Mouse (Mus musculus) erythroid progenitor cell, adult 5-6 weeks (primary cell): ENCODE results near the gene Cish. TPM values are rescaled to one million over a fixed set of nuclear protein-coding genes. Genes with fewer than 3 reads are reported as not detected.

Experiments
- ATAC-seq: replicated peaks from 2 replicates; pipeline ENCODE4 v1.8.0; 2016; ENCODE audit warnings: moderate number of reproducible peaks, mild to moderate bottlenecking, moderate TSS enrichment, inconsistent platforms; ENCODE audit not compliant: poor library complexity, low FRiP score, severe bottlenecking
- total RNA-seq, 2 experiments: library from RNA; stranded (forward) in 1 of 2; stranded (reverse) in 1 of 2; fragments of 150-400 nt in 1 of 2; fragments of 186-747, 209-891 nt in 1 of 2; gene quantifications; 2 replicates each; pipeline versions ENCODE4 v1.2.3 to v1.2.4; 2015 to 2017; ENCODE audit warnings: low replicate concordance in 2 of 2

Gene Cish
- total RNA-seq (2015; ENCODE audit: low replicate concordance) (5.9 and 23.4 TPM in 2 replicates), total RNA-seq (2017; ENCODE audit: low replicate concordance) (3.6 and 5.1 TPM in 2 replicates)

- ATAC-seq: no peak
These were observed at the start of gene Cish for GRCm38 (mm10) chr9:107296016-107296040. TSS of gene Cish (plus strand) at chr9:107296026.

GRCm38 (mm10) chr9:107246170-107246569 lies 49.7 kb upstream of the Cish start:
- no peak for ATAC-seq

DNA sequence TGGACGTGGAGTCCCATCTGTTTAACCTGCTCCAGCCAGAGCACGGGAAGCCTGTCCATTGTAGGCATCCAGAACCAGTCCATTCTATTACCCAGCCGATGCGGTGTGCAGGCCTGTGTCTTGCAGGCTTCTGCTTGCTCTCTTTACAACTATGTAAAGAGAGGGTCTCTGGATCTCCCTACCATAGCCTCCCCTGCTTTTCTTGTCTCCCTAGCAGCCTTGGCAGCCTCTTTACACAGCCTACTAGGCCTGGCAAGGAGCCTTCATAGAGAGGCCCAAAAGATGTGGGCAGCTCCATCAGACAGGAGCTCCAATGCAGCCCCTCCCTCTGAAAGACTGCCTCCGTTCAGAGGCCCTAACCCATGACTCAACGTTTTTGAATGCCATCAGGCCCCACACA lies 46.7 kb upstream of the Cish start:
- no peak for ATAC-seq

GRCm38 (mm10) chr9:107250416-107251337 lies 45.1 kb upstream of the Cish start:
- ATAC-seq: no peak

GRCm38 (mm10) chr9:107252164-107252563 lies 43.7 kb upstream of the Cish start:
- no peak for ATAC-seq

DNA sequence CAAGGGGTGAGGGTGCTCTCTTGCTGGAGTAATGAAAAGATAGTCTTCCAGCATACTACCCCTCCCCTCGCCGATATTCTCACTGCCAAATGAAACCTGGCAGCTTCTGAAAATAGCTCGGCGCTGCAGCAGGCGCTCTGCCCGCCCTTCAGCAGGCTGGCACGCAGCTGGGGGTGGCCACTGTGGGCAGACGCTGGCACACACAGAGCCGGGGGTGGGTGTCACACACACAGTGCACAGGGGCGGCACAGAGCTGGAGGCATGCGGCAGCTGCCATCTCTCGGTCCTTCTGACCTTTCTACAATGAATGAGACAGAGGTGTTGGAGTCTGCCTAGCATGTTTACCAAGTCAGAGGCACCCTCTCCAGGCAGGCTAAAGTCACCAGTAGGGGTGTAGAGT lies 41.4 kb upstream of the Cish start:
- ATAC-seq: no peak

DNA sequence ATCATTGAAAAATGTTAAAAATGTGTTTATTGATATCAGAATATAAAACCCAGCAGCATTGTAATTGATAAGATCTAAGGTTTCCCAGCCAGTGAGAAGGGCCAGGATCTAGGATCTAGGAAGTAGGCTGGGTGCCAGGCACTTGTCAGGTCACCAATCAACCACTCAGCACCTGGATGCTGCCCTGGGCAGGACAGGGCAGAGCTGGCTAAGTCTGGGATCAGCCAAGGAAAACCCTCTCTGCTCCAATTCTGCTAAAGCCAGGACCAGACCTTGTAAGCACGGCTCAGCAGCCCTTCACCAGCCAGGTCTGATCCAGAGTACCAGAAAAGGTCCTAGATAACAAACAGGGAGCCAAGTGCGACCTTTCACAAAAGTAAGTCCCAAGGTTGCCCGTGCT lies 40.9 kb upstream of the Cish start:
- no peak for ATAC-seq

DNA sequence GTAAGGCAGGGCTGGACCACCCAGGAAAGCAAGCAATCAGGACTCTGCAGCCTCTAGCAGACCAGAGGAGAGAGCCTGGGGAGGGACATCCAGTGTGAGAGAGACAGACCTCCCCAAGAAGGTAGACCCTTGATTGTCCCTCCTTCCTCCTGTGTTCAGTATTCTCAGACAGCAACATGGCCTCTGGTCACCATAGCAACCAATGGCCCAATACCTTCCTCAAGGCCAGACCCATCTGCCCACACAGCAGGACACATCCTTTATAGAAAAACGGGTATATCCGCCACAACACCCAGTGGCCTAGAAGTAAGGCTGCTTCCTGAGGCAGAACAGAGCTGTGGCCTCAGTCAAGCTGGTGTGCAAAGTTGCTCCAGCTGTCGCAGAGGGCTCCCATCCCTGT lies 40.2 kb upstream of the Cish start:
- no peak for ATAC-seq

- no peak for ATAC-seq
These were observed 36.3 kb upstream of the Cish start for GRCm38 (mm10) chr9:107259571-107259970.

DNA sequence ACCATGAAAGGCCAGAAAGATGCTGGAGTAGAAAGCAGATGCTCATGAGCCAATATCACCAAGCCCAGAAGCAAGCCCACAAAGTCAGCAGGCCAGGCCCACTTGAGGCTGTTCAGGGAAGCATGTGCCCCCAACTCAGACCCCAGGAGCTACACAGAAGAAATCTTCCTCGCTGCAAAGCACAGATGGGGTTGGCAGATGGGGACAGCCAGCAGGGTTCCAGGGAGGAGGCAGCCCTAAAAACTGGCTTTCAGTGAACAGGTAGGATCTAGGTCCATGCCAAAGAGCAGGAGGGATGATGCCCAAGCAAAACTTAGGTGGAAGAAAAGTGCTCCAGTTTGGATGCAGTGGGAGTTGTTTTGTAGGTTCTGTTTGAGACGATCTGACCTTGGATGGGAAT lies 35.4 kb upstream of the Cish start:
- no peak for ATAC-seq

DNA sequence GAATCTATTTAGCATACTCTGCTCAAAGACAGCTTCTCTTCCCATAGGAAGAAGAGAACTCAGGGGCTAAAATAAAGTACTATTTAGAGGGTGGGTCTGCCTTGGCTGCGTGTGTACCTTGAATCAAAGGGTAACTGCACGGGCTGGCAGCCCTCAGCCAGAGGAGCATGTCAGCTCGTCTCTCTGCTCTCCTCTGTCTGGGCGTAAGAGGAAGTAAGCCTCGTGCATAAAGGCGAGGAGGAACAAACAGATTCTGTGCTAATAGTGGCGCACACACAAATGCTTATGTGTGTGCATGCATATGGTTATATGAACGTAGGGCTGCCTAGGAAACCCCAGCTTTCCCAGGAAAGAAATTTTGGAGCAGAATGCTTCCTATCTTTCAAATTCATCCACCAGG lies 35.0 kb upstream of the Cish start:
- no peak for ATAC-seq

DNA sequence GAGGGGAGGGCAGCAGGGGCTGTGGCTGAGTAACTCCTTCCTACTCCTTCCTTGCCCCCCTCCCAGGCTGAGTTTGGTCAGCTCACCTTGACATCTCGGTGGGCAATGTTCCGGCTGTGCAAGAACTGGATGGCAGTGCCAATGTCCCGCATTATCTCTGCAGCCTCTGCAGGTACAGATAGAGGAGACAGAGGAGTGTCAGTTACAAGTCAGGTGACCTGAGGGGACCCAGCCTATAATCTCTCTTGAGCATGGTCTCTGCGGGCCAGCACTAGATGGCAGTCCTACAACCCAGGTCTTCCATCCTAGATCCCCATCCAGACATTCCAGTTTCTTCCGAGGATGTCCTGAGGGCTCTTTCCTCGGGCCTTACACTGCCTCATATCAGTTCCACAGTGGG lies 34.0 kb upstream of the Cish start:
- no peak for ATAC-seq

GRCm38 (mm10) chr9:107262375-107262774 lies 33.5 kb upstream of the Cish start:
- ATAC-seq: no peak

GRCm38 (mm10) chr9:107263912-107264311 lies 31.9 kb upstream of the Cish start:
- ATAC-seq: no peak

- ATAC-seq: no peak
These were observed 31.1 kb upstream of the Cish start for GRCm38 (mm10) chr9:107264731-107265130.

DNA sequence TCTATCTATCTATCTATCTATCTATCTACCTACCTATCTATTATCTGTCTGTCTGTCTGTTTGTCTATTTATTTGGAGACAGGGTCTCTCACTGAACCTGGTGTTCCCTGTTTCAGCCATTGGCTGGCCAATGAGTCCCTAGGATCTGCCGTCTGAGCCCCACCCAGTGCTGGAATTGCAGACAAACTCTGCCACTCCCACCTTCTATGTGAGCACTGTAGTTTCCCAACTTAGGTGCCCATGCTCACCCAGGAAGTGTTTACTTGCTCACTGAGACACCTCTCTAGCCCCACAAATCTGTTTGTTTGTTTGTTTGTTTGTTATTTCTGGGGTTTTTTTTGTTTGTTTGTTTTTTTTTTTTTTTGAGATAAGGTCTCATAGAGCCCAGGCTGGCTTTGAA lies 28.8 kb upstream of the Cish start:
- ATAC-seq: no peak

GRCm38 (mm10) chr9:107267721-107268402 lies 28.0 kb upstream of the Cish start:
- no peak for ATAC-seq

DNA sequence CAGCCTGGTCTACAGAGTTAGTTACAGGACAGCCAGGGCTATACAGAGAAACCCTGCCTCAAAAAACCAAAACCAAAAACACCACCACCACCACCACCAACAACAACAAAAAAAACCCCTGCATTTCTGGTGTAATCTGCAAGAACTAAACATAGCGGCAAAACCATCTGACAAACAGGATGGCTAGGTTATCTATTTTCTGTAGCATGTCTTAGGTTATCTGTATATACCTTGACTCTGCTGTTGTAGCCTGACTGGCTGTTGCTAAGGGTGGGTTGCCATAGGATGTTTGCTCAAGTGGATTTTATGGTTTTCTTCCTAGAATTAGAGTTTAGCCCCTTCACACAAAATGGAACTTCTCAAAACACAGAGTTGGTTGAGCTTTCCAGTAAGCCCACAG lies 26.1 kb upstream of the Cish start:
- ATAC-seq: no peak

GRCm38 (mm10) chr9:107271177-107271938 lies 24.5 kb upstream of the Cish start:
- ATAC-seq: no peak

DNA sequence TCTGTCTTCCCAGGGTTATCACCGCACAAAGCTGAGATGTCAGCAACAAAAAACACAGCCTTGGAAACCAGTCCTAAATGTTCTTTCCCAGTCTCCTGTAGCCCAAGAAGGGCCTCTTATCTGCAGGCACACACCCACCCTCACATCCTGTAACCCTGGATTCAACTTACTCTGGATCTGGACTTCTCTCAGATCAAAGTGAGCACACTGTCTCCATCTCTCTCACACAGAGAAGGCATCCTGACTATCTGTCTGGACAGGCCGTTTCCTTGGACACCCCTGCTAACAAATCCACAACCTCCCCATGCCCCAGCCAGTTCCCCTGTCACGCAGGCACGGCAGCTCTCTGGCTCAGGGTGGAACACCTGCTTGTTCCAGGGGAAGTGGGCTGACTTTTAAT lies 23.5 kb upstream of the Cish start:
- no peak for ATAC-seq

DNA sequence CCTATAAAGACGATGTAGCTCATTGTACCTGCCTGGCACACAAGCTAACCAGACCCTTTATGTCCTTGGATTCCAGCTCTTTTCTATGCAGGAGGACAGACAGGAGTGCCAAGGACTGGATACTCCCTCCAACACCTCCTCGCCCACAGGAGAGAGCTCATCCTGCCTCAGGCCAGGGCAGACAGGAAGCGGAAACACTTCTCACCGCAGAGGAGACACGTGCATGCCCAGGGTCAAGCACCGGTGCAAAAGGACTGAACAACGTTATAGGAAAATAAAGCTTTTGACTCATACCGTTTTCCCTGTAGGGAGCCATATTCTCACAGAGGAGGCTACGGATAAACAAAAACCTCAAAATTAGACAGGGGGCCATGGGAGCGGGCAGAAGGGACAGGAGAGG lies 22.6 kb upstream of the Cish start:
- no peak for ATAC-seq
